ENCODE assay signal across 34 mouse cellular contexts in genomic region chr5:114030652-114031051, GRCm38 (mm10). TPM values are rescaled to one million over a fixed set of nuclear protein-coding genes. Genes with fewer than 3 reads are reported as not detected.
DNase-seq lines count a peak whose midpoint lies in the region; ATAC-seq and TF ChIP-seq lines count a peak whose summit lies in the region.
"Had no signal": no experiment of that assay in that cellular context is flagged by ENCODE, and none has a peak within 500 bp of the region (broad histone marks: within the 10 kb centered on the region; RNA-seq: fewer than 3 reads in every experiment).

No protein-coding gene starts in this region.

- H3K9ac ChIP-seq in kidney, embryonic 15.5 days, result no peak overlapping the region
- no peak overlapping the region for H3K9ac ChIP-seq in midbrain, embryonic 11.5 days (ENCODE audit: low read length)
- H3K9ac ChIP-seq in midbrain, embryonic 16.5 days (ENCODE audit: low read depth, low read length), result no peak overlapping the region
- H3K9ac ChIP-seq in neural tube, embryonic 15.5 days (replicated peaks), result no peak overlapping the region
- H3K9ac ChIP-seq: embryonic facial prominence, embryonic 15.5 days; forebrain, embryonic 15.5 days; heart, embryonic 12.5 days; hindbrain, embryonic 15.5 days; limb, embryonic 12.5 days; liver, embryonic 13.5 days; neural tube, embryonic 12.5 days had no signal

- H3K4me3 ChIP-seq in kidney, adult 2 months (ENCODE audit: insufficient read depth, low read depth, low read length), result no peak overlapping the region
- no peak overlapping the region for H3K4me3 ChIP-seq in kidney, embryonic 15.5 days (replicated peaks)
- H3K4me3 ChIP-seq in midbrain, embryonic 11.5 days (ENCODE audit: low read depth, low read length), result no peak overlapping the region
- no peak overlapping the region for H3K4me3 ChIP-seq in midbrain, embryonic 16.5 days (ENCODE audit: low read depth, low read length)
- no peak overlapping the region for H3K4me3 ChIP-seq in olfactory bulb, adult 2 months (ENCODE audit: insufficient read depth, low read depth, low read length)
- no peak overlapping the region for H3K4me3 ChIP-seq in neural tube, embryonic 15.5 days (replicated peaks)
- H3K4me3 ChIP-seq: embryonic facial prominence, embryonic 10.5 days; embryonic facial prominence, embryonic 15.5 days; forebrain, embryonic 15.5 days; gastrocnemius, adult 2 months; heart, adult 2 months; heart, embryonic 12.5 days; hindbrain, embryonic 15.5 days; left cerebral cortex, adult 2 months; limb, embryonic 12.5 days; liver, embryonic 13.5 days; myocyte; neural tube, embryonic 12.5 days had no signal

- peaks cover 25% of the 10 kb centered on the region for H3K4me1 ChIP-seq in kidney, adult 2 months (ENCODE audit: control insufficient read depth, insufficient read depth, low read length)
- peaks cover 10% of the 10 kb centered on the region for H3K4me1 ChIP-seq in kidney, embryonic 15.5 days
- H3K4me1 ChIP-seq in midbrain, embryonic 11.5 days (ENCODE audit: control insufficient read depth, insufficient read depth, low read length), result no peaks in the 10 kb centered on the region; the same call in 1 of the 2 replicates
- no peaks in the 10 kb centered on the region for H3K4me1 ChIP-seq in midbrain, embryonic 16.5 days (ENCODE audit: control insufficient read depth, insufficient read depth, low read length)
- H3K4me1 ChIP-seq in olfactory bulb, adult 2 months (ENCODE audit: control insufficient read depth, insufficient read depth, low read length), result peaks cover 9% of the 10 kb centered on the region
- H3K4me1 ChIP-seq in neural tube, embryonic 15.5 days, result no peaks in the 10 kb centered on the region
- H3K4me1 ChIP-seq: embryonic facial prominence, embryonic 15.5 days; forebrain, embryonic 15.5 days; heart, embryonic 12.5 days; hindbrain, embryonic 15.5 days; limb, embryonic 12.5 days; liver, embryonic 13.5 days had no signal

- H3K4me2 ChIP-seq in kidney, embryonic 15.5 days, result no peak overlapping the region
- no peak overlapping the region for H3K4me2 ChIP-seq in midbrain, embryonic 11.5 days
- no peak overlapping the region for H3K4me2 ChIP-seq in midbrain, embryonic 16.5 days (ENCODE audit: low read length)
- no peak overlapping the region for H3K4me2 ChIP-seq in neural tube, embryonic 15.5 days
- H3K4me2 ChIP-seq: embryonic facial prominence, embryonic 15.5 days; forebrain, embryonic 15.5 days; heart, embryonic 12.5 days; hindbrain, embryonic 15.5 days; limb, embryonic 12.5 days; liver, embryonic 13.5 days; neural tube, embryonic 12.5 days had no signal

- no peak for ATAC-seq in kidney, embryonic 15.5 days (replicated peaks; ENCODE audit: low FRiP score)
- no peak for ATAC-seq in midbrain, embryonic 11.5 days (ENCODE audit: low FRiP score)
- no peak for ATAC-seq in midbrain, embryonic 16.5 days
- no peak for ATAC-seq in neural tube, embryonic 15.5 days (ENCODE audit: low FRiP score)
- ATAC-seq: forebrain, embryonic 15.5 days; Patski had no signal

- 84% methylated on average over 12 of the region's 12 CpGs for WGBS in kidney, adult 2 months
- 83% methylated on average over 12 of the region's 12 CpGs for WGBS in kidney, embryonic 15.5 days
- 88% methylated on average over 12 of the region's 12 CpGs for WGBS in midbrain, embryonic 11.5 days
- 91% methylated on average over 12 of the region's 12 CpGs for WGBS in midbrain, embryonic 16.5 days
- 93% methylated on average over 12 of the region's 12 CpGs for WGBS in olfactory bulb, adult 2 months
- WGBS in neural tube, embryonic 15.5 days, result 94% methylated on average over 12 of the region's 12 CpGs

- no peak overlapping the region for H3K27ac ChIP-seq in kidney, adult 2 months (ENCODE audit: insufficient read depth, low read depth, low read length)
- no peak overlapping the region for H3K27ac ChIP-seq in kidney, embryonic 15.5 days
- H3K27ac ChIP-seq in midbrain, embryonic 11.5 days (ENCODE audit: low read depth, low read length), result no peak overlapping the region
- no peak overlapping the region for H3K27ac ChIP-seq in midbrain, embryonic 16.5 days (ENCODE audit: low read length)
- H3K27ac ChIP-seq in olfactory bulb, adult 2 months (ENCODE audit: insufficient read depth, low read depth, low read length), result no peak overlapping the region
- no peak overlapping the region for H3K27ac ChIP-seq in neural tube, embryonic 15.5 days (replicated peaks)
- H3K27ac ChIP-seq: embryonic facial prominence, embryonic 10.5 days; embryonic facial prominence, embryonic 15.5 days; forebrain, embryonic 15.5 days; gastrocnemius, adult 2 months; heart, adult 2 months; hindbrain, embryonic 15.5 days; left cerebral cortex, adult 2 months; limb, embryonic 12.5 days; liver, embryonic 13.5 days; macrophage; neural tube, embryonic 12.5 days had no signal

- no peaks in the 10 kb centered on the region for H3K36me3 ChIP-seq in kidney, adult 2 months (ENCODE audit: control insufficient read depth, insufficient read depth, low read length)
- no peaks in the 10 kb centered on the region for H3K36me3 ChIP-seq in kidney, embryonic 15.5 days
- no peaks in the 10 kb centered on the region for H3K36me3 ChIP-seq in midbrain, embryonic 11.5 days (ENCODE audit: control insufficient read depth, insufficient read depth, low read length)
- peaks cover 22% of the 10 kb centered on the region for H3K36me3 ChIP-seq in midbrain, embryonic 16.5 days (ENCODE audit: control insufficient read depth, insufficient read depth, low read length)
- peaks cover 29% of the 10 kb centered on the region for H3K36me3 ChIP-seq in neural tube, embryonic 15.5 days
- H3K36me3 ChIP-seq: embryonic facial prominence, embryonic 10.5 days; embryonic facial prominence, embryonic 15.5 days; heart, embryonic 12.5 days; limb, embryonic 12.5 days; liver, embryonic 13.5 days had no signal

- no peak for DNase-seq in kidney, adult 2 months
- DNase-seq in midbrain, embryonic 11.5 days (ENCODE audit: low spot score, missing footprints), result peak; percentile 37
- peak; percentile 31 for DNase-seq in ES-CJ7 (ENCODE audit: low read depth, low spot score)
- DNase-seq: adrenal gland, postnatal 36 days; B cell, adult 2 months; cerebellum, adult 18-20 months; cerebellum, postnatal 25 days; gastrocnemius, adult 2 months; heart, adult 2 months; heart, postnatal 4 days; kidney, adult 18-20 months; kidney, postnatal 10 days; liver, embryonic 13.5 days; lung, adult 2 months; lung, postnatal 10 days; midbrain, embryonic 14.5 days; thymus, postnatal 14 days had no signal

- TF ChIP-seq CTCF in kidney, adult 2 months (conservative IDR thresholded peaks at IDR 0.05; ENCODE audit: insufficient read depth, insufficient read length, low read depth, low read length), result 0 out of 2 replicates have a peak, but pooled peaks have one; percentile 9
- TF ChIP-seq CTCF in olfactory bulb, adult 2 months (IDR thresholded peaks at IDR 0.05; ENCODE audit: insufficient read depth, low read depth, low read length), result peak; percentile 9; the same call in 1 of the 2 replicates

- TF ChIP-seq POLR2A in kidney, adult 2 months (IDR thresholded peaks at IDR 0.05; ENCODE audit: low read depth, low read length), result no peak
- TF ChIP-seq POLR2A in olfactory bulb, adult 2 months (IDR thresholded peaks at IDR 0.05; ENCODE audit: insufficient read depth, low read depth, low read length), result no peak

- no peaks in the 10 kb centered on the region for H3K27me3 ChIP-seq in kidney, adult 2 months (replicated peaks; ENCODE audit: control insufficient read depth, insufficient read depth, low read length)
- no peaks in the 10 kb centered on the region for H3K27me3 ChIP-seq in kidney, embryonic 15.5 days
- H3K27me3 ChIP-seq in midbrain, embryonic 11.5 days (ENCODE audit: control insufficient read depth, insufficient read depth, low read length), result no peaks in the 10 kb centered on the region
- no peaks in the 10 kb centered on the region for H3K27me3 ChIP-seq in midbrain, embryonic 16.5 days (ENCODE audit: control insufficient read depth, insufficient read depth, low read depth, low read length)
- H3K27me3 ChIP-seq in neural tube, embryonic 15.5 days (replicated peaks), result no peaks in the 10 kb centered on the region
- H3K27me3 ChIP-seq: embryonic facial prominence, embryonic 15.5 days; forebrain, embryonic 15.5 days; hindbrain, embryonic 15.5 days; limb, embryonic 12.5 days; neural tube, embryonic 12.5 days; Patski had no signal

- no peaks in the 10 kb centered on the region for H3K9me3 ChIP-seq in kidney, embryonic 15.5 days (replicated peaks)
- H3K9me3 ChIP-seq in midbrain, embryonic 11.5 days (ENCODE audit: control insufficient read depth, low read length), result no peaks in the 10 kb centered on the region
- no peaks in the 10 kb centered on the region for H3K9me3 ChIP-seq in midbrain, embryonic 16.5 days (replicated peaks; ENCODE audit: control insufficient read depth, low read length, poor library complexity, severe bottlenecking)
- no peaks in the 10 kb centered on the region for H3K9me3 ChIP-seq in neural tube, embryonic 15.5 days (replicated peaks)
- H3K9me3 ChIP-seq: embryonic facial prominence, embryonic 15.5 days; forebrain, embryonic 15.5 days; heart, embryonic 12.5 days; hindbrain, embryonic 15.5 days; liver, embryonic 13.5 days had no signal

RNA-seq across cellular contexts. Expression of gene Dao, which starts 27.1 kb away (rescaled TPM):
- 369 and 376 TPM in 2 replicates for polyA plus RNA-seq in kidney, adult 2 months (2012; rRNA removed)
- polyA plus RNA-seq in kidney, embryonic 15.5 days (2015; fragmentation: Nextera tagmentation; extraction: Ambion mirVana), result 14.2 and 14.9 TPM in 2 replicates
- polyA plus RNA-seq in midbrain, embryonic 11.5 days (2014; fragmentation: Nextera tagmentation; extraction: Ambion mirVana), result not detected in 2 replicates
- polyA plus RNA-seq in midbrain, embryonic 16.5 days (2015; fragmentation: Nextera tagmentation; extraction: Ambion mirVana), result not detected in 2 replicates
- polyA plus RNA-seq in olfactory bulb, adult 2 months (2012; ENCODE audit: insufficient read depth, insufficient read length, low replicate concordance, missing spikeins), result not detected in 2 replicates
- 0.60 TPM in 1 of 2 replicates, not detected in the other for polyA plus RNA-seq in neural tube, embryonic 15.5 days (2015; fragmentation: Nextera tagmentation; extraction: Ambion mirVana)
- polyA plus RNA-seq: brain, embryonic 14.5 days; embryonic facial prominence, embryonic 10.5 days; embryonic facial prominence, embryonic 15.5 days; forebrain, embryonic 15.5 days; heart, adult 2 months; heart, embryonic 12.5 days; heart, postnatal 0 days; limb, embryonic 12.5 days; liver, embryonic 13.5 days; macrophage; midbrain, embryonic 14.5 days; myocyte; neural tube, embryonic 12.5 days had no signal

RNA-seq across cellular contexts. Expression of gene Usp30, which starts 34.6 kb away (rescaled TPM):
- polyA plus RNA-seq in kidney, adult 2 months (2012; rRNA removed), result 24.6 and 26.4 TPM in 2 replicates
- polyA plus RNA-seq in kidney, embryonic 15.5 days (2015; fragmentation: Nextera tagmentation; extraction: Ambion mirVana), result 12.2 and 14.3 TPM in 2 replicates
- 9.8 and 11.0 TPM in 2 replicates for polyA plus RNA-seq in midbrain, embryonic 11.5 days (2014; fragmentation: Nextera tagmentation; extraction: Ambion mirVana)
- polyA plus RNA-seq in midbrain, embryonic 16.5 days (2015; fragmentation: Nextera tagmentation; extraction: Ambion mirVana), result 19.9 and 22.7 TPM in 2 replicates
- not detected in 2 replicates for polyA plus RNA-seq in olfactory bulb, adult 2 months (2012; ENCODE audit: insufficient read depth, insufficient read length, low replicate concordance, missing spikeins)
- polyA plus RNA-seq in neural tube, embryonic 15.5 days (2015; fragmentation: Nextera tagmentation; extraction: Ambion mirVana), result 17.9 and 18.9 TPM in 2 replicates

RNA-seq across cellular contexts. Expression of gene Ssh1, which starts 37.0 kb away (rescaled TPM):
- polyA plus RNA-seq in kidney, adult 2 months (2012; rRNA removed), result 11.3 and 12.1 TPM in 2 replicates
- 14.7 and 18.3 TPM in 2 replicates for polyA plus RNA-seq in kidney, embryonic 15.5 days (2015; fragmentation: Nextera tagmentation; extraction: Ambion mirVana)
- polyA plus RNA-seq in midbrain, embryonic 11.5 days (2014; fragmentation: Nextera tagmentation; extraction: Ambion mirVana), result 18.8 and 20.8 TPM in 2 replicates
- polyA plus RNA-seq in midbrain, embryonic 16.5 days (2015; fragmentation: Nextera tagmentation; extraction: Ambion mirVana), result 9.4 and 13.7 TPM in 2 replicates
- polyA plus RNA-seq in olfactory bulb, adult 2 months (2012; ENCODE audit: insufficient read depth, insufficient read length, low replicate concordance, missing spikeins), result not detected in 2 replicates
- polyA plus RNA-seq in neural tube, embryonic 15.5 days (2015; fragmentation: Nextera tagmentation; extraction: Ambion mirVana), result 9.8 and 13.1 TPM in 2 replicates

Comparison
In these comparisons a context has a peak if more than half of its experiments do, and no peak if none do; other contexts are left out.
1. RNA of gene Dao, which starts 27.1 kb away (polyA plus RNA-seq): 369 to 376 TPM in kidney, adult 2 months; 14.2 to 14.9 TPM in kidney, embryonic 15.5 days, 0.60 TPM in neural tube, embryonic 15.5 days, not detected in midbrain, embryonic 11.5 days, not detected in midbrain, embryonic 16.5 days and not detected in olfactory bulb, adult 2 months; every median in the first group is over 10 times any median in the second.